Mouse (Mus musculus): ENCODE measurements around the gene Rnf2.

DNA sequence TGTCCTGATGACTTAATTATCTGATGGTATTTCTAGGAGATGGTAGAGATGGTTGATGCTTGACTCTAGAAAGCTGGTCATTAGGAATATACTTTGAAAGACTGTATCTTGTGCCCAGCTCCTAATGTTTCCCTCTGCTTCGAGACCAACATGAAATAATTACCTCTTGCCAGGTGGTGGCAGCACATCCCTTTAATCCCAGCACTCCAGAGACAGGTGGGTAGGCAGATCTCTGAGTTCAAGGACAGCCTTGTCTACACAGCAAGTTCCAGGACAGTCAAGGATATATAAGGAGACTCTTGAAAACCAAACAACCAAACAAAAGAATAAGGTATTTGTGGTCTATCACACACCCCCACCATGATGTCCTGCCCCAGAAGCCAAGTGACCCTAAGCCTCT, 17.2 kb downstream of the Rnf2 start:
- peak; percentile 66 for TF ChIP-seq CTCF (IDR thresholded peaks at IDR 0.05)
- TF ChIP-seq EP300 (IDR thresholded peaks at IDR 0.05) = no peak

Data from lung, postnatal 0 days (tissue).